Mouse (Mus musculus) layer of hippocampus, adult 9-11 months (tissue): Measurements from ENCODE around the gene Rab3ip.

ENCODE experiments used
- DNase-seq: peaks from one replicate; pipeline ENCODE4 v3.0.0; 2022

Rab3ip gene

DNA sequence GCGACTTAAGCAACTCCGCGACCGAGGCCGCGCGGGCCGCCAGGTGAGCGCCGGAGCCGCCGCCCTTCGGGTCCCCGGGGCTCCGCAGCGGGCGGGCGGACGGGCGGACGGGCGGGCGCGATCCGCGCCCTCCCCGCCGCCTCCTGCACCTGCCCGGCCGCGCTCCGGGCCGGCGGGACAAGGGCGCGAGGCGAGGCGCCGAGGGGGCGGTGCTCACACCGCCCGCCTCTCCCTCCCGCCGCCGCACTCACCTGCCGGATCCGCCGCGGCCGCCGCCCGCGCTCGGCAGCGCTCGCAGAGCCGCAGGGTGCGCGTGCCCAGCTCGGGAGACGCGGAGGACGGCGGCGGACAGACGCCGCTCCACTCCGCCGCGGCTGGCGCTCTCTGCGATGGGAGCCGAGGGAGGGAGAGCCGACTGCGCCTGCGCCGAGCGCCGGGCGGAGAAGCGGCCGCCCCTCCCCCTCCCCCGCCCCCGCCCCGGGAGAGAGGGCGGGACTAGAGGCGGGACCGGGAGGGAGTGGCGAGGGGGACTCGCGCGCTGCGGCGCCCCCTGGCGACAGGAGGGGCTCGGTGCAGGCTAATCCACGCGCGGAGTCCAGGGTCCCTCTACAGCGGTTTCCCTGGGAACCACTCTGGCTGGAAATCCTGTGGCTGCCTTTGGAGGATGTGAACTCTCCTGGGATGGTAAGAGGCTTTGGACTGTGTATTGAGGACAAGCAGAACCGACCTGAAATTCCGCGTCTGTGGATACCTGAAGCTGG lies at the start of gene Rab3ip:
Rab3ip (minus strand) TSS at position 761 of the 761 bp plus-strand sequence.
- peak; percentile 86 for DNase-seq

DNA sequence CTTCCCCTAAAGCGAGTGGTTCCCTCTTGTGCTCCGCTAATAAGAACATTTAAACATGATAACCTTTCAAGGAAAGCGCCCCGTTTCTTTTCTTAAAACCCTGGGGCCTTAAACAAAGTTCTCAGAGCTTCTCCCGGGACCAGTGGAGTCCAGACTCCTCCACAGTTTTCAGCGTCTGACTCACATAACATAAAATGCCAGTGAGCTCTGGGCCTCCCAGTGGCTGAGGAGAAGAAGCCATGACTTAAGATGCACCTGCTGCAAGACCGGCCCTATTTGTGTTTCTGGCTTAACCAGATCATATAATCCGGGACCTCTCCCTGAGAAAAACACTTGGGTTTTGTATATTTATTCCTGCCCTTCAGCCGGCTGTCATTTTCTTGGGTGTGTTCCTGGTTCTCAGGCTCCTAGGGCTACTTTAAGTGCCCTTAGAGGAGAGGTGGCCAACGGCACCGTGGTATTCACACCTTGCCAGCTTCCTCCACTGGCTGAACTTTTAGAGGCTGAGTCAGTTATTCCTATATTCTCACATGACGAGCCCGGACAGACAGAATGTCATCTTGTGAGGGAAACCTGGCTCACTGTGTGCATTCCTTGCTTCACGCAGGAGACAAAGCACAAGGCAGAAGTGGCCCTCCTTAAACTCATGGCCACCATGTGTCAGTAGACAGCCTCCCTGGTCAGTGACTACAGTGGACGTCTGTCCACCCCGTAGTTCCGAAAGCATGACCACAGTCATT lies 48.3 kb upstream of the Rab3ip start:
- DNase-seq = no peak

DNA sequence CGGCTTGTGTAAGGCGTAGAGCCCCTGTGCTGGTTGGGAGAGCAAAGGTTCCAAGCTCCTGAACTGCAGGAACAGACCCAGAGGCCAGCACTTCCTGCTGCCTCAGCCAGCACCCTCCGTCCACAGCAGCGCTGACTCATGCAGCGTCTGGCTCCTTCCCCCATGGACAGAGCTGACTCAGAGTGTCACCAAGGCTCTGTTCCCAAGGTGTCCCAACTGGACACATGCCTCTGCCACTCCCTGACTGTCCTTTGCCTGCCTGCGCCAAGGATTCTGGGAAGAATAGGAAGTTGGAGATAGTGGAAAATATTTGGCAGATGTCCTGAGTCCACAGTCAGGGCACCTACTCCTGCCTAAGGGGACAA lies 45.6 kb upstream of the Rab3ip start:
- DNase-seq = no peak

DNA sequence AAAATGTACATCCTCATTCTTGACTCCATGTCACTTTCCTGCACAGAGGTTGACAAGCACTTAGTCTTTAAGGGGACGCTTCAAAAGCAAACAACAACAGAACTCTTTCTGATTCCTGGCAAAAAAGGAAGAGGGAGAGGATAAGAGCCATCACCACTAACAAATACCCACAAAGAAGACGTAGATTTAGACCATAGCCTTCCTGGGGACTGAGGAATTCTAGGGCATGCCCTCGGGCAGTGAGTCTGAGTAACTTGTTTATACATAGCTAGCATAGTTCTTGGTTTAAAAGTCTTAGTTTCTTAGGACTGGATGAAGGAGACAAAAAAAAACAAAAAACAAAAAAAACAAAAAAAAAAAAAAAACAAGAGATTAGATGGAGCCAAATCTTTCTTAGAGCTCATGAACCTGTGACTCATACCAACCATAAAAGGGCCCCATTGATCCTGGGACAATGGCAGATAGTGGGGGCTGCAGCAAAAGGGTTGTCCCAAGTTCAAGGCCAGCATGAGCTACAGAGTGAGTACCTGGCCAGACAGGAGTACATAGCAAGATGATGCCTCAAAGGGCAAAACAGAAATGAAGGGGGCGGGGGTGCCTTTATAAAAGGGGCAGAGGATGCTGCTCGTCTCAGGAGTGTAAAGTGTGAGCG lies 45.1 kb upstream of the Rab3ip start:
- DNase-seq = no peak

DNA sequence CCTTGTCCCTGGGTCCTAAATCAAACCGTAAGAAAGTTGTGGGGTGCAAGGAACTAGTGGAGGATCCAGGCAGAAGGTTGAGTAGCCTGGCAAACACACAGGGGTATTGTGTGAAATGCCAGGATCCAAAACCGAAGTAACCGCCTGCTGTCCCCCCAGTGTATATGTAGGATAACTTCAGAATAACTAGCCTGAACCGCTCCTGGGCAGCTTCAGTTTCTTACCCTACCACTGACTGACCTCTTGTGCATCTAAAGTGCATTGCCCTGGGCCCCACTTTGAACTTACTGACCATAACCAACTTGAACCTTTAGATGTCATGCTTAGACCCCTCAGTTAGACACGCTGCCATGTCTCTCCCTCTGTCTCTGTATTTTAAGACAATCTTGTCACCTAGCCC lies 44.6 kb upstream of the Rab3ip start:
- no peak for DNase-seq

DNA sequence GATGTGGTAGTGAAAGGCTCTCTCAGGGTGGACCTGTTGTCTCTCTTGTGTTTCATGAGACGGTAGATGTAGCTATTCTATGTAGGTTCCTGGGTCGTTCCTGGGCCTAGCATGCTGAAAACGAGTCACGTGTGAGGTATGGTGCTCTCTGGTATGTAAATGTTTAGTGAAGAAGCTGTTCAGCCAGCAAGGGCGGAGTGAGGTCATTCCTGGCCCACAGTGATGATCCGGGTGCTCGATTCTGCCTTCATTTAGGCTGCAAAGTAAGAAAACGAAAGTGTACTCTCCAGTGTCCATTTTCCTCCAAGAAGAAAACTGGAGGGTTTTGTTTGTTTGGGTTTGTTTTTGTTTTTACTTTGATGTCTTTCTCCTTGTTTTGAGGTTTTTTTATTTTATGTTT lies 43.4 kb upstream of the Rab3ip start:
- DNase-seq = no peak

DNA sequence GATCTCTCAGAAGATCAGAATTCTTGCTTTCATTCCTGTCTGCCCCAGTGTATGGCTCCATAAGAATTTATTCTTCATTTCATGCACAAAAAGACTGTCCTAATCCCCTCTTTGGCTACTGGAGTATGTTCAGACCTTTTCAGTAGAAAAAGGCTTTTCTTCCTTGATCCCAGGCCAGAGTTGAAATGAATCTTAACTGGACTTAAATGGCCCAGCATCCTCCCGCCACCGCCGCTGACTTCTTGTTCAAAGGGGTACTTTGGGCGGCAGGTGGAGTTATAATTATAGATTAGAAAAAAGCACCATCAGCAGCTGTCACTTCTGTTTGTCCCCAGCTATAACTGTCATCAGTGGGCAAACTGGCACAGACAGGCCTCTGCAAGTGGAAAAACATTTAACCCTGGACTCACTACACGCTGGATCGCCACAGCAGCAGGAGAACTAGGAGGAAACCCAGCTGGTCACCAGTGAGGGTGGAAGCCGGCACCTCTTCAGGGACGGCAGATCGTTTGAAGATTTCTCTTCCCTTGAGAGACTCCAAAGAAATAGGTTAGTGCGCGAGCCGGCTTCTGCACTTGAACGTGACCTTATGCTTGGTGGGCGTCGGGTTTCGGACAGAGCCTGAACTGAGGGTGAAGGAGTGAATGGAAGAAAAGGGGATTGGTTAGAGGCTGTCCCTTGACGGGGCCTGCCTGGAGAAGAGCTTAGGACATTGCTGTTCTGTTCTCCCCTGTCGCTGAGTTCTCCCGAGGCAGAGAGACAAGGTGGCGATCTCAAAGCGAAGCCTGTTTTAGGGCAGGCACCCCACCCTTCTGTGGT lies 35.9 kb upstream of the Rab3ip start, which contains the start of gene Best3:
Best3 (plus strand) TSS at position 51 of the 819 bp plus-strand sequence.
- DNase-seq = no peak

DNA sequence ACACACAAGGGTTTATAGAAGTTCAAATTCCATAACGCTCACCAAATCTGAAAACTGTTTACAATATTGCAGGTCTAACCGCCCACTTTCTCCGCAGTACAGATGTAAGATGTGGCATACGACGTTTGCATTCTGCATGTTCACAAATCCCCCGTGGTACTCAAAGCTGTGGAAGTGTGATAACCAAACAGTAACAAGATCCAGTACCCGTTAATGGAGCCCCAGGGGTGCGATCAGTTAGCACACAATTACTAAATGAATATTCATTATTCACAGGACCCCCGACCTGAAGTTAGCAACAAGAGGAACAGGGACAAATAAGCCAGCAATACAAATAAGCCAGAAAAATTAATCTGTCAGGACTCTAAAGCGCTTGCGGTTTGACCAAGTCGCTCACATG lies 34.3 kb upstream of the Rab3ip start:
- no peak for DNase-seq

DNA sequence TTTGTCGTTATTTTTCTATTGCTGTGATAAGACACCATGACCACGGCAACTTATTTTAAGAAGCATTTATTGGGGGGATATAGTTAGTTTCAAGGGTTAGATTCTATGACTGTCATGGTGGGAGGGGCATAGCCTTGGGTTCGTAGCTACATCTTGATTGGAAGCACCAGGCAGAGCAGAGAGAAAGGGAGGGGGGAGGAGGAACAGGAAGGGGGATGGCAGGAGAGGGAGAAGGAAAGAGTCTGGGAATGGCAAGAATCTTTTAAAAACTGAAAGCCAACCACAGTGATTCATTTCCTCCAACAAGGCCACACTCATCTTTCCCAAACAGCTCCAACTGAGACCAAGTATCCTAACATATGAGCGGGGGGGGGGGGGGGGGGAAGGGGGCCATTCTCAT lies 32.0 kb upstream of the Rab3ip start:
- DNase-seq = no peak

DNA sequence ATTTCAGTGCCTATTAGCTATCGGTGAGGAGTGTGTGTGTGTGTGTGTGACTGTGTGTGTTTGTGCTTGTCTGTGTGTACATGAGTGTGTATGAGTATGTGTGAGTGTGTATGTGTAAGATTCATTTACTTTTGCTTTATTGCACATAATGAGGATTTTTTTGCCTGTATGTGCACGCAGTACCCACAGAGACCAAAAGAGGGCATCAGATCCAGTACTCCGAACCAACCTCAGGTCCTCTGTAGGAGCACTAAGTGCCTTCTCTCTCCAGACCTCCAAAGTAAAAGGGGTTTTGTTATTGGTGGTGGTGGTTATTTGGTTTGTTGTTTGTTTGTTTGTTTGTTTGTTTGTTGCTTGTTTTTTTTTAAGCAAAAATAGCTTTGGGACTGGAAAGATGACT lies 30.3 kb upstream of the Rab3ip start:
- DNase-seq = no peak

DNA sequence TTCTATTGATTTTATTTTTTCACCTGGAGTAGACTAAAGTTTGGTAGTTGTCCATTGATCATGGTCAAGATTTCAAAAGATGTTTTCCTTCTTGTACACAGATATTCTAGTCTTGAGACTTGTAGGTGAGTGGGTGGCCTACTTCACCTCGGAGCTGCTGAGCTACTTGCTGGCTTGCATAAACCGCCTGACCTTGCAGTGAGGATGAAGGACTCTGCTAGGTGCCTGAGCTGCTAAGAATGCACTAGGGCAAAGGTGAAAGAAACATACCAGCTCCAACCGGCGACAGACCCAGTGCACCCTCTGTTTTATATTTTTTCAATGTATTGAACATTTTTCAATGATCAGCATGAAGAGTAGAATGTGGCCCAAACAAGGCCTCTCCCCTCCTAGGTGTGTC lies 29.7 kb upstream of the Rab3ip start:
- no peak for DNase-seq

DNA sequence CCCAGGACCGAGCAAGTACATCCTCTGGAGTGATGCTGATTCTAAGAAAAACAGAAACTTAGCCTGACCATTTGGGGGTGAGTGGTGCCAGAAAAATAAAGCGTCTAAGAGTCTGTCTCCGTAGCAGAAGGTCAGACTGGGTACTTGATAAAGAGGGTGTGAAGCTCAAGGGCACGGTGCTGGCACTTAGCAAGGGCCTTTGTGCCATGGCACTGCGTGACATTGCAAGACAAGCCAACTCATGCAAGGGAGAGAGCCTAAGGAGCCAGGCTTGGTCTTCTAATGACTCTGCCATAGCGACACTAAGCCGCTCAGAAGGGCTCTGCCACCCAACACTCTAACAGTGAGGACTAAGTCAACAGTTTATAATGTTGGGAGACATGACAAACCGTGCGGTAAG lies 28.3 kb upstream of the Rab3ip start:
- no peak for DNase-seq

DNA sequence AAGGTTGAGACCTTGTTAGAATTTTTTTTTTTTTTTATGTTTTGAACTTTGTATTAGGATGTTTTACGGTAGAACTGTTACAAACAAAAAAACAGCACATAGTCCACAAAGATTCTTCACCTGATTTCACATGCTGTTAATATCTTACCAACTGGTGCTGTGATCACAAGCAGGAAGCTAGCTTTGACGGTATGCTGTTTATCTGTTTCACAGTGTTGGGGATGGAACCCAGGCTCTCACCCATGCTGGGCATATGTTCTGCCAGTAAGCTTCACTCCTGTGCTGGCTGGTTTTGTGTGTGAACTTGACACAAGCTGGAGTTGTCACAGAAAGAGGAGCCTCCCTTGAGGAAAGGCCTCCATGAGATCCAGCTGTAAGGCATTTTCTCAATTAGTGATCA lies 27.3 kb upstream of the Rab3ip start:
- DNase-seq = no peak

DNA sequence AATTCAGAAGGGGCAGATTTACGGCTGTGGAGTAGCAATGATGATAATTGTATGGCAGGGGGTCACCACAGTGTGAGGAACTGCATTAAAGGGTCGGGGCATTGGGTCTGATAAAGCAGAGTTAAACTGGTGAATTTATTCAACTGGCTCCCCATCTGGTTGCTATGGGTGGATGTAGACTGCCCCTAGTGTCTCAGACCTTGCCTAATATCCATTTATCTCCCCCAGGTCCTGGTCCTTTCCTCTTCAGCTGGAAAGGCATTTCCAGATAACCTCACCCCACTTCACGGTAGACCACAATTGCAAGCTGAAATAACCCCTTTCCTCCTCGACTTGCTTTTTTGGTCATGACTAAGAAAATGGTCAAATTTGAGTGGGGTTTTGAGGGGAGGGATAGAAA lies 26.9 kb upstream of the Rab3ip start:
- no peak for DNase-seq

DNA sequence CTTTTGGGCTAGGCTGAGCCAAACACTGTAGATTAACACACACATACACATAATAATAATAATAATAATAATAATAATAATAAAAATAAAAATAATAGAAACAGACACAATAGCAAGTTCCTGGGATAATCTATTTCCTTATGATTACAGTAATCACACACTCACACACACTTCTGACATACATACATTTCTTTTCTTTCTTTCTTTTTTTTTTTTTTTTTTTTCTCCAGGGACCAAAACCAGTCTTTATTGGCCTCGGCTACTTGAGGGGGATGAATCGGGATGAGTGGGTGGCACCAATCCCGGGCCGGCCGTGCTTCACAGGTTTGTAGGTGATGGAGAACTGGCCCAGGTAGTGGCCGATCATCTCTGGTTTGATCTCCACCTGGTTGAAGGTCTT lies 21.9 kb upstream of the Rab3ip start, which contains the start of gene Gm10271:
Gm10271 (minus strand) TSS at position 101 of the 400 bp plus-strand sequence.
- no peak for DNase-seq

DNA sequence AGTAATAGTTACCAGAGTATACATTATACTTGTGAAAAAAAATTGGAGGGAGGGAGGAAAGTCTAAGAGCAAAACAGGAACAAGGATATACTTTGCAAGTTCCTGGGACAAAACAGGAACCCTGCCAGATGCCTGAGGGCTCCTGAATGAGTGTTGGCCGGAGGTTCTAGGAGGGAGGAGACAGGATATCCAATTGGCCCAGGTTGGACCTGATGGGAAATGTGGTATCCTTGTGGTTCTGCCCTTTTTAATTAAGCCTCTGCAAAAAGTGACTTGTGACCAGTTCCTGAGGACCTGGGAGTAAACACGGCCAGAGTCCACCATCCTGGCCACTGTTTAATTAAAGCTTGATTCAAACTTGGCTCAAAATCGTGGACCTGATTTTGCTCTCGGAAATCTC lies 18.2 kb upstream of the Rab3ip start:
- DNase-seq = no peak

DNA sequence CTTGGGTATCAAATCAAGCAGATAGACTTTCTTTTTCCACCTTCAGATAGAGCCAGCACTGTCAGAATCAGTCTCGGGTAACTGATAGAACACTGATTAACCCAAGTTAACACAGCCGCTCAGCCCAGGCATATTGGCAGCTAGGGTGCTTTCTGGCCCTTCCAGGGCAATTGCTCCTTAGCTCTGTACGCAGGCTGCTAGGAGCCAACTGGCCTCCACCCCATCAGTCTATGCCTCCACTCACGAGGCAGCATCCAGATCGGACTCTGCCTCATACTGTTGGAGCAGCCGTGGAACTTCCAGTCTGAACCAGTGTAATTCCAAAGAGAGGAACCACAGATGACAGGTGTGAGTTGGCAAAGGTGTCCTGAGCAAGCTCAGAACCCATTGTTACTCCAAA lies 15.5 kb upstream of the Rab3ip start:
- no peak for DNase-seq

DNA sequence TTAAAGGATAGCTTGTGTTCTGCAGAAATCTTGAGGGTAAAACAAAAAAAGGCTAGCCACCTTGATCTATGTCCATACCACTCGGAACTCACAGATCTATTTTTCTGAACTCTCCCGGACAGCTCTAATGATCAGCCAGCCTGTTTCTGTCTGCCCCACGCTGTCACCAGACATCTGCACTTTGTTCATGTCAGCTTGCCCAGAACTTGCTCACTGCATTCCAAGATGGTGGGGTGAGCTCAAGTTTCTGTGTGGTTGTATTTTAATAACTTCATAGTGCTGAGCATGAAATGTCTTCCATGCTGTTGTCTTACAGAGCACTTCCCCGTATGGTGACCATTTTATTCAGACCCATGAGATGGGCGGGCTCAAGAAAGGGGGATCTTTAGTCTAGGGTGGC lies 14.7 kb upstream of the Rab3ip start:
- no peak for DNase-seq

DNA sequence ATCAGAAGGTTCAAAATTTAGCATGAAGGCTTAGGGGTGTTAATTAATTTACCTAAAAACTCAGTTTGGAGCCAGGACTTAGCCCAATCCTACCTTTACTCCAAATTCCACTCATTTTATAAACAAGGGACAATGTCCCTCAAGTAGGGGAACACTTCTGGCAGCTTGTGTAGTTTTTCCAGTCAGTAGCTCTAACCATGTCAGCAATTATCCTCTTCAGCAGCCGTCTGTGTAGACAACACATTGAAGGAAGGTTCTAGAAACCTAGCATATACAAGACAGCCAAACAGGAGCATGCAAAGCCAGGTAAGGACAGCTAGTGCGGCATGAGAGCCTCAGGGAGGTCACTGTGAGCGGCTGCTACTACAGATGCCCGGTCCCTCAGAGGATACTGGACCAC lies 14.0 kb upstream of the Rab3ip start:
- no peak for DNase-seq

DNA sequence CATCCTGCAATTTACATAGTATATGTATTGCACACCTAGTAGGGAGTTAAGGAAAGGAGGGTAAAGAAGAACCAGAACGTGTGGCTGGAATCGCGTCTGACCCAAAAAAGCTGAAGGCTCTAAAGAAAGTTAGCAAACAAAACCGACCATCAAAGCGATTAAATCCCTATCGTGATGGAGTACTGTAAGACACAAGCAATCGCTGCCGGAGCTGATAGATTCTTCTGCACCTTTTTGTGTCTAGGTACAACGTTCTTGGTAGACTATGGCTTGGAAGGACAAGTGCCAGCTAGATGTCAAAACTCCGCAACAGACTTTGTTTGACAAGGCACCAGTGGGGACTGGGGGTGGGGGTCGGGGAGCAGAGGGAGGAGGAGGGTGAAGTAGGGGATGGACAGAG lies 13.5 kb upstream of the Rab3ip start:
- no peak for DNase-seq

DNA sequence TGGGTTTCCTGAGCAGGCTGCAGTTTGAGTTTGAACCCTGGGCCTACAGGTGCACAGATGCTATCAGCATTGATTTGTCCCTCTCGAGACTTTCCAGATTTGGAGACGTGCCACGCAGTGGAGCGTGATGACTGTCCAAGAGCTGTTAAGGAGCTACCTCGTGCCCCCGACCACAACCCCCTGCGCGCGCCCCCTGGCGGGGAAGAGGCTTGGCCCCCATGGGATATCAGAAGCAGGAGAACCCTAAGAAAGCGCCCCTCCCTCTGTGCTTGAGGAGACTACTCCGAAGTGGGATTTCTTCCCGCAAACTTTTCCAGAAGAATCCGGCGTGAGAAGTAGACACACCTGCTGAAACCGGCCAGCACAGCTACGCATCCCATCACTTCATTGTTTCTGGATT lies 12.2 kb upstream of the Rab3ip start:
- no peak for DNase-seq

DNA sequence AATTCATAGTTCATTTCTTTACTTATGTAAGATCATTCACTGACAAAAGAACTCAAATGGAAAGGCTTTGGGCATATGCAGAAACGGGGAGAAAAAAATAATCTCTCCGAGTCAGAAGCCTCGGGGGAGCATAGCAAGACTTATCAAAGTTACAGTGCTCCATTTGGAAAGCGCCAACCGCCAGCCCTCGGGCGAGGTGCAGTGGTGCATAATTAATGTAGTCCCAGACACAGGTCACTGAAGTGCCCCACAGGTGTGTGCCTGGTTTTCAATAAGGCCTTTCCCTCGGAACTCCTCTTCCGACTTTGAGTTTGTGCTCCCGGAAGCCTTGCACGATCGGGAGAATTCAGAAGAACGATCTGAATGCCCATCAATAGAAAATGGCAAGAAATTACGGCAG lies 11.6 kb upstream of the Rab3ip start:
- DNase-seq = no peak

DNA sequence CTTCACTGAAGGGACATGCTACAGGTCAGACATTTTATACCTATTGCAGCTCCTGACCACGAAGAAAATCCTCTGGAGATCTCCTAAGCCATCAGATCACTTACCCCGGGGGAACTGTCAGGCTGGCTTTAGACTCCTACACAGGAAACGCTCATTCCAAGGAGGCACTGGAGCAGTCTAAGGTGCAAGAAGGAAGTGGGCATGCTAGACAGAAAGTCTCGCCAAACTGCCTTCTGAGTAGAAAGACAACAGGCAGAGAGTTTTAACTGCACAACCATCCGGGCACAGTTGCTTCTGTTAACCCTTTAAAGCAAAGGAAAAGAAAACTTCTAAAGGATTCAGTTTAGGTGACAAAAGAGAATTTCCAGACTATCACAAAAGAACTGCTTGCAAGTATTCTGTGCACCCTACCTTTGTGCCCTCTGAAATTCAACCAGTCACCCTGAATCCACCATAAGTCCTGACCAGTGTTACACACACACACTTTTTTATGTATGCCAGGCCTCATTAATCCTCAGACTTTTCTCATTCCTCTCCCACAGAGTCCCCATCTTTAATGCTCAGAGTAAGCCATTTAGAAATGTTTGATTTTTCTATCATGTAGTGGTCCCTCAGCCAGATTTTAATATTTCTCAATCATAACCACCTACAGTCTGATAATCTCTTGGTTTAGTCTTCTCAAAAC lies 7.4 kb upstream of the Rab3ip start:
- no peak for DNase-seq
